Mouse (Mus musculus) liver, adult 2 months (tissue): ENCODE measurements around the gene Cbx8. TPM values are rescaled to one million over a fixed set of nuclear protein-coding genes. Genes with fewer than 3 reads are reported as not detected.

Experiments
- DNase-seq: peaks from one replicate; pipeline ENCODE4 v3.0.0-alpha.2; 2011; ENCODE audit warnings: low read depth, low spot score; ENCODE audit errors: extremely low read depth
- H3K27ac ChIP-seq: fragments of 200-500 bp; replicated peaks from 2 replicates; pipeline ENCODE4 v1.5.1; 2012; ENCODE audit warnings: low read depth, mild to moderate bottlenecking, control low read depth, inconsistent platforms, low read length; ENCODE audit not compliant: insufficient read depth
- H3K27me3 ChIP-seq: fragments of 200-500 bp; 2 replicates; pipeline ENCODE4 v1.6.1; 2012; ENCODE audit warnings: mild to moderate bottlenecking, moderate library complexity, low read length, inconsistent platforms; ENCODE audit not compliant: control insufficient read depth, insufficient read depth
- H3K36me3 ChIP-seq: fragments of 200-500 bp; 2 replicates; pipeline ENCODE4 v1.6.1; 2012; ENCODE audit warnings: low read length, inconsistent platforms; ENCODE audit not compliant: control insufficient read depth, insufficient read depth
- H3K4me1 ChIP-seq: fragments of 200-500 bp; 2 replicates; pipeline ENCODE4 v1.6.1; 2011; ENCODE audit warnings: low read length; ENCODE audit not compliant: control insufficient read depth, insufficient read depth
- H3K4me3 ChIP-seq: fragments of 200-500 bp; 2 replicates; pipeline ENCODE4 v1.5.1; 2011; ENCODE audit warnings: low read depth, mild to moderate bottlenecking, control low read depth, low read length, moderate library complexity; ENCODE audit not compliant: insufficient read depth
- H3K79me2 ChIP-seq: fragments of 200-500 bp; 2 replicates; pipeline ENCODE4 v1.6.1; 2012; ENCODE audit warnings: inconsistent platforms, mild to moderate bottlenecking, low read length, moderate library complexity; ENCODE audit not compliant: control insufficient read depth, insufficient read depth
- H3K9ac ChIP-seq: fragments of 200-500 bp; 2 replicates; pipeline ENCODE4 v1.6.1; 2012; ENCODE audit warnings: low read depth, mild to moderate bottlenecking, control low read depth, inconsistent platforms, low read length
- CTCF ChIP-seq: fragments of 200-500 bp; IDR thresholded peaks from 2 replicates; pipeline ENCODE4 v1.5.1; 2011; ENCODE audit warnings: low read depth, low read length, control low read depth
- POLR2A ChIP-seq: fragments of 200-500 bp; IDR thresholded peaks from 2 replicates; pipeline ENCODE4 v1.6.1; 2011; ENCODE audit warnings: low read length, control low read depth; ENCODE audit not compliant: insufficient read depth; ENCODE audit errors: extremely low read depth
- WGBS: fragments of 180-500 bp; shearing (Covaris S2); methylation state at CpG from one replicate; pipeline ENCODE4 v1.1.7; 2018; 5-methylcytosine and 5-hydroxymethylcytosine counted together
- polyA plus RNA-seq: library from polyadenylated mRNA; depleted of rRNA; stranded (reverse); fragments of >200 nt; gene quantifications from 2 replicates; pipeline ENCODE4 v1.2.3, GENCODE M21; 2012
- total RNA-seq: library from RNA; depleted of rRNA; stranded (reverse); fragments of >200 nt; gene quantifications from 2 replicates; pipeline ENCODE4 v1.2.3, GENCODE M21; 2014

Gene Cbx8
- total and polyA plus RNA-seq, 2 experiments, result 1.7 to 5.1 TPM

DNA sequence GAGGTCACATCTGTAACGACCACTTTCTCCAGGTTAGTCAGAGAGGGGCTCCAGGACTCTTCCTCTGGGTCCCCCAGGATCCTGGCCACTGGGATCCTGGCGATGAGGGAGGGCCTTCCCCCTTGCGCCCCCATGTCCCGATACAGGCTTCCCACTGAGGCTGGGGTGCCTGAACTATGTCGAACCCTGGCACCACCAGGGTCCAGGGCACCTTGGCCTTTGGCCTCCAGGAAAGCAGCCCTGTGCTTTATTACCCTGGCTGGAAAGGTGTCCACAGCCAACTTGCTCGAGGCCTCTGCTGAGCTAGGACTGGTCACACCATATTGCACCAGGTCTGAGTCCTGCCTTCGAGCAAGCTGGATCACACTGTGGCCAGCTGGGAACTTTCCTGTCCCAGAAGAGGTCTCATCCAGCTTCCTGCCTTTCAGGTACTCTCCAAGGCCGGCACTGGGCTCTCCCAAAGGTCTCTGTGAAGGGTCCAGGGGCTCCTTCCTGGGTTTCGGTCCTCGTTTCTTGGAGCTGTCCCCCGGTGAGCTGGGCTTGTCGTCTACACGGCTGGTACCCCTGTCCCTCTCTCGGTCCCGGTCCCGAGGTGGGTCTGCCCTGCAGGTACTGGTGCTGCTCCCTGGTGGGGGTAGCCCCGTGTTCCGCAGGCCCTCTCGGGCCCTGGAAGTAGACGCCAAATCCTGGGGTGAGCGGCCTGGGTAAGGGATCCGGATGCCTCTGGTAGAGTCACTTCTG lies 1.9 kb downstream of the Cbx8 start:
- Histone ChIP-seq H3K27ac (no peak overlapping the region), H3K4me3 (no peak overlapping the region), H3K4me1 (peaks cover 14% of the 10 kb centered on the region), H3K9ac (no peak overlapping the region), H3K36me3 (no peaks in the 10 kb centered on the region; the same call in 1 of the 2 replicates), H3K79me2 (no peaks in the 10 kb centered on the region), H3K27me3 (0 out of 2 replicates have a peak, but pooled peaks cover 9% of the 10 kb centered on the region)
- WGBS, result 87% methylated on average over 22 of the region's 22 CpGs
- TF ChIP-seq CTCF, result no peak
- DNase-seq, result no peak

DNA sequence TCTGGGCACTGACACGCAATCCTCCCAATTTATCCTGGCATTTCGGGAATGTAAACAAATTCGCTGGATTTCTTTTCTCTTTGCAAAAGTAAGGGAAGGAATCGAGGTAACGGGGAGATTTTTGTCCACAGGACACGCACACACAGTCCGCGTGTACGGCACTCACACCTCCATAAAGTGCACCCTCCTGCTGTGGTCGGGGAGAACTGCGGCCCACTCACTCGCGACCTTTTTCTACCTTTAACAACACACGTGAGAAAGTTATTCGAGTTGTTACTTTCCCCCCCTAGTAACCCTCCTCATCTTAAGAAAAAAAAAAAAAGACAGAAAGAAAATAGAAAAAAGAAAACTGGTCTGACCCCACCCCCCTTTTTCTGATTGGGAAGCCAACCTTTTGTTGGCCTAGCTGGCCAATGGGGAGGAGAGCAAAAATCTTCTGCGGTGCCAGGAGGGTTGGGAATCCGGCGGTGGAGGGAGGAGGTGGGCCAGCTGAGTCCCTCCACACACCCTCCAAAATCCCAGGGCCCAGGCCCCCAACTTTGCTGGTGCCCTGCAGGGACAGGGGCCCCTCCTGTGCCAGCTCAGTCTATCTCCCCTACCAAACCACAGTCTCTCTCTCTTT lies 2.9 kb downstream of the Cbx8 start:
- H3K79me2 ChIP-seq, result no peaks in the 10 kb centered on the region
- no peak for DNase-seq
- no peak overlapping the region for H3K9ac ChIP-seq
- 0 out of 2 replicates have a peak, but pooled peaks cover 9% of the 10 kb centered on the region for H3K27me3 ChIP-seq
- H3K36me3 ChIP-seq, result no peaks in the 10 kb centered on the region; the same call in 1 of the 2 replicates
- TF ChIP-seq CTCF, result no peak
- no peak for TF ChIP-seq POLR2A
- no peak overlapping the region for H3K4me3 ChIP-seq
- 61% methylated on average over 18 of the region's 18 CpGs for WGBS
- no peak overlapping the region for H3K27ac ChIP-seq
- H3K4me1 ChIP-seq, result peaks cover 14% of the 10 kb centered on the region

DNA sequence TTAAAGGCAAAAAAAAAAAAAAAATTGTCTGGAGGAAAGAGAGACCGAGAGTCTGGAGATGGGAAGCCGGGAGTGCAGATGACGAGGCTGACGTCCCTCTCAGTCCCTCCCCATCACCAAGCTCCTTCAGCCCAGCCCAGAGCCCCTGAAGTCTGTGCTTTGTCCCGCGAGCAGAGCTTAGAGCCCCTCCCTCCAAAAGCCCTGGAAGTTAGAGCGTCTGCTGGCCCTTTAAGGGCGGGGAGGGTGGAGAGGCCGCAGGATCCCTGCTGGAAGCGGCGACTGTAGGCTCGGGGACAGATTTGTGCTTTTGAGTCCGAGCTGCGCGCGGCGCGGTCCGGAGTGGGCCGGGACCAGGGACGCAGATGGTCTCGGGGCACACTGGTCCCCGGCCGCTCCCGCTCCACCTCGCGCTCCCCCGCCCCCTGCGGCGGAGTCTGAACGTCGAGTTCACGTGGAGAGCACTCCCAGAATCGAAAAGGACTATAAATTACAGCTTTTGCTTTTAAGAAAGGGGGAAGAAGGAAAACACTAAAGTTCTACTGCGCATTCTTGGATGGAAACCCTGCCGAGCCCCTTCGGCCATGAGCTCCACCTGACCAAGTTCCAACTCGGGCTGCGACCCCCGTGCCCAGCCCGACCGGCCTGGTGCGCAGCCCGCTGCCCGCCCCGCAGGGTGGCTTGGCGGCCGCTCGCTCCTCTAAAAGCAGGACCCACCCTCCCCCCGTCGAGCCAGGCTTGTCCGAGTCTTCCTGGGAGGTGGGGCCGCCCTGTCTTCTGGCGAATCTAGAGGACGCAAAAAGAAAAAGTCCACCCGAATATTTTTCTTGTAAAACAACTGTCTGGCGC lies 3.6 kb downstream of the Cbx8 start:
- Histone ChIP-seq H3K4me3 (peak overlapping the region; percentile 46; the same call in 1 of the 2 replicates), H3K4me1 (peaks cover 14% of the 10 kb centered on the region), H3K27ac (no peak overlapping the region), H3K79me2 (no peaks in the 10 kb centered on the region), H3K9ac (peak overlapping the region; percentile 64), H3K36me3 (no peaks in the 10 kb centered on the region; the same call in 1 of the 2 replicates), H3K27me3 (0 out of 2 replicates have a peak, but pooled peaks cover 9% of the 10 kb centered on the region)
- DNase-seq, result no peak
- no peak for TF ChIP-seq POLR2A
- TF ChIP-seq CTCF, result no peak
- 20% methylated on average over 56 of the region's 57 CpGs for WGBS

DNA sequence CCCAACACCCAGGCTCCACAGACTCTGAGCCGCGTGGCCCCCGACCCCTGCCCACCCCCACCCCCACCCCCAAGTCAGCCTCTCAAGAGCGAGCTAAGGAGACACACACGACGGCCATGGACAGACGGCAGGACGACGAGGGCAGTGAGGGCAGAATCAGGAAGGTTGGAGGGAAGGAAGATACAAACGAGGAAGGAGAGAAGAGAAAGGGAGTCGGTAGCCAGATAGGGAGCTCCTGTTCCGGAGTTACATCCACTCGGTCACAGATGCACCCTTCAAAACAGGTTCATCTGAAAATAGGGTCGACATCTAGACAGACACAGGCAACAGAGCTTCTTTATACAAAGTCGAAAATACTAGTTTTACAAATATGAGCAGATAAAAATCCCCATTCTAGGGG lies 4.3 kb downstream of the Cbx8 start:
- Histone ChIP-seq H3K27ac (no peak overlapping the region), H3K27me3 (0 out of 2 replicates have a peak, but pooled peaks cover 5% of the 10 kb centered on the region), H3K36me3 (no peaks in the 10 kb centered on the region; the same call in 1 of the 2 replicates), H3K4me3 (no peak overlapping the region), H3K9ac (no peak overlapping the region), H3K4me1 (peaks cover 11% of the 10 kb centered on the region), H3K79me2 (no peaks in the 10 kb centered on the region)
- no peak for TF ChIP-seq POLR2A
- TF ChIP-seq CTCF, result no peak
- no peak for DNase-seq
- 14% methylated on average over 15 of the region's 15 CpGs for WGBS

DNA sequence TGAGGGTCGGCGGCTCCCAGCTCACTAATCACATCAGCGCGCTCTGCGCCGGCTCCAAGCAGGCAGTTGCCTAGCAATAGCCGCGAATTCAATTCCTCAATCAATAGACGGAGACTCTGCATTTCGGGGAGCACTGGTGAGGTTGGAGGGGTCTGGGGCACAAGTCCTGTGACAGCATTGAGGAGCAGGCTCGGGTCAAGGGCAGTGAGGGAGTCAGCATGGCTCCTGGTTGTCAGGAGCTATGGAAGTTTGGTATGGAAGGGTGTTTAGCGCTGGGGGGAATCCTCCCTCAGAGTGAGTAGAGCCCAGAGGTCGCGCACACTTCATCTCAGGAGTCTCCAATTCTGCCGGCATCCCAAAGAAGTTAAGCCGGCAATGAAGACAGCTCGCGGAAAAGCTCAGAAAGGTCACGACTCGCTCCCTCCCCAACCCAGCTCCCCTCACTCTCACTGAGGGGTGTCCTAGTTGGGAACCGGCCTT lies 5.0 kb downstream of the Cbx8 start:
- 0 out of 2 replicates have a peak, but pooled peaks cover 5% of the 10 kb centered on the region for H3K27me3 ChIP-seq
- WGBS, result 13% methylated on average over 21 of the region's 21 CpGs

More for the DNA sequence above, 5.0 kb downstream of the Cbx8 start:
- Histone ChIP-seq H3K27ac (no peak overlapping the region), H3K4me3 (no peak overlapping the region), H3K4me1 (peaks cover 9% of the 10 kb centered on the region), H3K9ac (no peak overlapping the region), H3K36me3 (no peaks in the 10 kb centered on the region; the same call in 1 of the 2 replicates), H3K79me2 (no peaks in the 10 kb centered on the region)
- no peak for DNase-seq
- TF ChIP-seq CTCF (no peak), POLR2A (no peak)
